Mouse (Mus musculus): ENCODE results near the gene Wdr90. TPM values are rescaled to one million over a fixed set of nuclear protein-coding genes. Genes with fewer than 3 reads are reported as not detected.

The Wdr90 gene
- polyA plus RNA-seq, 1 experiment from 2014 or later, result 15.1 TPM

- Histone ChIP-seq H3K9me3 (replicated peaks; ENCODE audit: control insufficient read depth, low read length) (no peaks in the 10 kb centered on the region), H3K4me2 (ENCODE audit: low read depth, low read length) (no peak within 1 kb of the TSS), H3K9ac (replicated peaks; ENCODE audit: low read length) (peak within 1 kb of the TSS; percentile 18; the same call in 1 of the 2 replicates), H3K27me3 (ENCODE audit: control insufficient read depth, insufficient read depth, low read length) (no peaks in the 10 kb centered on the region), H3K27ac (replicated peaks; ENCODE audit: low read depth, low read length) (peak within 1 kb of the TSS; percentile 56), H3K4me3 (ENCODE audit: low read depth, low read length) (no peak within 1 kb of the TSS), H3K4me1 (ENCODE audit: control insufficient read depth, insufficient read depth, low read length) (peaks cover 19% of the 10 kb centered on the region), H3K36me3 (replicated peaks; ENCODE audit: control insufficient read depth, insufficient read depth, low read depth, low read length) (no peaks in the 10 kb centered on the region; the same call in none of the 2 replicates)
- WGBS, result 14% methylated on average over 5 of the region's 5 CpGs
- no peak for ATAC-seq (replicated peaks; ENCODE audit: insufficient number of reproducible peaks, low FRiP score, low TSS enrichment, low read depth)
- no peak for DNase-seq (ENCODE audit: low spot score)
Measured at GRCm38 (mm10) chr17:25880196-25880910, 19.1 kb upstream of the Wdr90 start, which contains the start of gene Wfikkn1. Gene Wfikkn1, minus strand, starts transcription at chr17:25880858.

GRCm38 (mm10) chr17:25879750-25880149 is 18.4 kb upstream of the Wdr90 start:
- Histone ChIP-seq H3K27me3 (ENCODE audit: control insufficient read depth, insufficient read depth, low read length) (no peaks in the 10 kb centered on the region), H3K27ac (replicated peaks; ENCODE audit: low read depth, low read length) (no peak overlapping the region), H3K4me1 (ENCODE audit: control insufficient read depth, insufficient read depth, low read length) (peaks cover 19% of the 10 kb centered on the region), H3K36me3 (replicated peaks; ENCODE audit: control insufficient read depth, insufficient read depth, low read depth, low read length) (no peaks in the 10 kb centered on the region; the same call in none of the 2 replicates), H3K4me2 (ENCODE audit: low read depth, low read length) (no peak overlapping the region), H3K9ac (replicated peaks; ENCODE audit: low read length) (no peak overlapping the region), H3K9me3 (replicated peaks; ENCODE audit: control insufficient read depth, low read length) (no peaks in the 10 kb centered on the region), H3K4me3 (ENCODE audit: low read depth, low read length) (no peak overlapping the region)
- 78% methylated on average over 8 of the region's 8 CpGs for WGBS
- ATAC-seq (replicated peaks; ENCODE audit: insufficient number of reproducible peaks, low FRiP score, low TSS enrichment, low read depth) (no peak), DNase-seq (ENCODE audit: low spot score) (no peak)

- Histone ChIP-seq H3K27ac (replicated peaks; ENCODE audit: low read depth, low read length) (no peak overlapping the region), H3K4me1 (ENCODE audit: control insufficient read depth, insufficient read depth, low read length) (peaks cover 19% of the 10 kb centered on the region), H3K4me2 (ENCODE audit: low read depth, low read length) (no peak overlapping the region), H3K4me3 (ENCODE audit: low read depth, low read length) (no peak overlapping the region), H3K36me3 (replicated peaks; ENCODE audit: control insufficient read depth, insufficient read depth, low read depth, low read length) (no peaks in the 10 kb centered on the region; the same call in none of the 2 replicates), H3K9me3 (replicated peaks; ENCODE audit: control insufficient read depth, low read length) (no peaks in the 10 kb centered on the region), H3K9ac (replicated peaks; ENCODE audit: low read length) (no peak overlapping the region), H3K27me3 (ENCODE audit: control insufficient read depth, insufficient read depth, low read length) (no peaks in the 10 kb centered on the region)
- ATAC-seq (replicated peaks; ENCODE audit: insufficient number of reproducible peaks, low FRiP score, low TSS enrichment, low read depth) (no peak), DNase-seq (ENCODE audit: low spot score) (no peak)
- WGBS, result 48% methylated on average over 4 of the region's 4 CpGs
Measured at GRCm38 (mm10) chr17:25879261-25879660, 18.0 kb upstream of the Wdr90 start.

- H3K9ac ChIP-seq (replicated peaks; ENCODE audit: low read length), result no peak overlapping the region
- H3K4me3 ChIP-seq (ENCODE audit: low read depth, low read length), result no peak overlapping the region
- no peak overlapping the region for H3K4me2 ChIP-seq (ENCODE audit: low read depth, low read length)
- no peak for DNase-seq (ENCODE audit: low spot score)
- no peaks in the 10 kb centered on the region for H3K9me3 ChIP-seq (replicated peaks; ENCODE audit: control insufficient read depth, low read length)
- no peaks in the 10 kb centered on the region for H3K27me3 ChIP-seq (ENCODE audit: control insufficient read depth, insufficient read depth, low read length)
- H3K36me3 ChIP-seq (replicated peaks; ENCODE audit: control insufficient read depth, insufficient read depth, low read depth, low read length), result no peaks in the 10 kb centered on the region; the same call in none of the 2 replicates
- ATAC-seq (replicated peaks; ENCODE audit: insufficient number of reproducible peaks, low FRiP score, low TSS enrichment, low read depth), result no peak
- 85% methylated on average over 19 of the region's 19 CpGs for WGBS
- H3K27ac ChIP-seq (replicated peaks; ENCODE audit: low read depth, low read length), result no peak overlapping the region
- H3K4me1 ChIP-seq (ENCODE audit: control insufficient read depth, insufficient read depth, low read length), result peaks cover 19% of the 10 kb centered on the region
Measured at GRCm38 (mm10) chr17:25878611-25879180, 17.4 kb upstream of the Wdr90 start.

GRCm38 (mm10) chr17:25877741-25878610 is 16.7 kb upstream of the Wdr90 start:
- Histone ChIP-seq H3K4me1 (ENCODE audit: control insufficient read depth, insufficient read depth, low read length) (peaks cover 19% of the 10 kb centered on the region), H3K4me3 (ENCODE audit: low read depth, low read length) (no peak overlapping the region), H3K36me3 (replicated peaks; ENCODE audit: control insufficient read depth, insufficient read depth, low read depth, low read length) (no peaks in the 10 kb centered on the region; the same call in none of the 2 replicates), H3K27me3 (ENCODE audit: control insufficient read depth, insufficient read depth, low read length) (no peaks in the 10 kb centered on the region), H3K9me3 (replicated peaks; ENCODE audit: control insufficient read depth, low read length) (no peaks in the 10 kb centered on the region), H3K27ac (replicated peaks; ENCODE audit: low read depth, low read length) (no peak overlapping the region), H3K4me2 (ENCODE audit: low read depth, low read length) (no peak overlapping the region), H3K9ac (replicated peaks; ENCODE audit: low read length) (no peak overlapping the region)
- ATAC-seq (replicated peaks; ENCODE audit: insufficient number of reproducible peaks, low FRiP score, low TSS enrichment, low read depth), result no peak
- no peak for DNase-seq (ENCODE audit: low spot score)
- 92% methylated on average over 32 of the region's 32 CpGs for WGBS

- no peak for ATAC-seq (replicated peaks; ENCODE audit: insufficient number of reproducible peaks, low FRiP score, low TSS enrichment, low read depth)
- no peak overlapping the region for H3K4me2 ChIP-seq (ENCODE audit: low read depth, low read length)
- H3K4me3 ChIP-seq (ENCODE audit: low read depth, low read length), result no peak overlapping the region
- H3K9ac ChIP-seq (replicated peaks; ENCODE audit: low read length), result no peak overlapping the region
- H3K27me3 ChIP-seq (ENCODE audit: control insufficient read depth, insufficient read depth, low read length), result no peaks in the 10 kb centered on the region
- H3K4me1 ChIP-seq (ENCODE audit: control insufficient read depth, insufficient read depth, low read length), result peaks cover 17% of the 10 kb centered on the region
- DNase-seq (ENCODE audit: low spot score), result no peak
- WGBS, result 93% methylated on average over 3 of the region's 3 CpGs
- H3K36me3 ChIP-seq (replicated peaks; ENCODE audit: control insufficient read depth, insufficient read depth, low read depth, low read length), result no peaks in the 10 kb centered on the region; the same call in 1 of the 2 replicates
- no peak overlapping the region for H3K27ac ChIP-seq (replicated peaks; ENCODE audit: low read depth, low read length)
- no peaks in the 10 kb centered on the region for H3K9me3 ChIP-seq (replicated peaks; ENCODE audit: control insufficient read depth, low read length)
Measured at GRCm38 (mm10) chr17:25877025-25877424, 15.7 kb upstream of the Wdr90 start.

GRCm38 (mm10) chr17:25876347-25876915 is 15.1 kb upstream of the Wdr90 start:
- no peaks in the 10 kb centered on the region; the same call in 1 of the 2 replicates for H3K36me3 ChIP-seq (replicated peaks; ENCODE audit: control insufficient read depth, insufficient read depth, low read depth, low read length)
- H3K27ac ChIP-seq (replicated peaks; ENCODE audit: low read depth, low read length), result no peak overlapping the region
- peak overlapping the region; percentile 92 for H3K4me2 ChIP-seq (ENCODE audit: low read depth, low read length)
- no peaks in the 10 kb centered on the region for H3K9me3 ChIP-seq (replicated peaks; ENCODE audit: control insufficient read depth, low read length)
- WGBS, result 54% methylated on average over 10 of the region's 10 CpGs
- H3K27me3 ChIP-seq (ENCODE audit: control insufficient read depth, insufficient read depth, low read length), result no peaks in the 10 kb centered on the region
- peak overlapping the region; percentile 76 for H3K9ac ChIP-seq (replicated peaks; ENCODE audit: low read length)
- DNase-seq (ENCODE audit: low spot score) (no peak), ATAC-seq (replicated peaks; ENCODE audit: insufficient number of reproducible peaks, low FRiP score, low TSS enrichment, low read depth) (no peak)
- peak overlapping the region; percentile 79 for H3K4me3 ChIP-seq (ENCODE audit: low read depth, low read length)
- peaks cover 13% of the 10 kb centered on the region for H3K4me1 ChIP-seq (ENCODE audit: control insufficient read depth, insufficient read depth, low read length)
